1 mouse cellular context compared by ENCODE assay signal in the genomic region with DNA sequence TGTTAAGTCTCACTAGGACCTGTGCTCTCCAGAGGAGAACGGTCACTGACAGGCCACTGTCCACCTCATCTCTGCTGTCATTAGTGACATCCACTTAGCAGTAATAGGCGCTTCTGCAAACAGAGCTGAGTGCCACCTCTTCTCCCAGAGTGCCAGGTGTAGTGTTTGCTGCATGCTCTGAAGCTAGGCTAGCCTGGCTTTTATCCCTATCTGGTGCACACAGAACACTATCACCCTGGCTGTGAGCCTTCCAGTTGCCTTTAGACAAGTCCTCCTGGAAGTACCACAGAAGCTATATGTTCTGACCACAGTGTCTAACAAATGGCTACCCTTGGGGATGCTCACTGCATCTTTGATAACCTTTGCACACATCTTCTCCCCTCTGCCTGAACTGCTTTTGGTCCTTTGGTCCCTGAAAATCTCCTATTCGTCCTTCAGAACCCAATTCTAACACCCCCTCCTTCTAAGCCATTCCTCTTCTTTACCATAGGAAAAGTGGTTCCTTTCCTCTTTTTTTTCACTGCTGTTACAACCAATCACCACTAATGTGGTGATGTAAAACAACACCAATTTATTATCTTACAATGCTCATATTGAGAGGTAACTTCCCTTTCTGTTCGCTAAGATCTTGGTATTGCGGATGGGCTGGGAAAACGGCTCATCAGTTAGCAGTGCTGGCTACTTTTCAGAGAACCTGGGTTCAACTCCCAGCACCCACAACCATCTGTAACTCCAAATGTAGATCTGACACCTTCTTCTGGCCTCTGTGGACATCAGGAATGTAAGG.
TF ChIP-seq lines count a peak whose summit lies in the region.

No protein-coding gene starts in this region.

TF ChIP-seq in MEL, 35 proteins besides CTCF, POLR2A, EP300 and RAD21 (continued from another document):
- TF ChIP-seq CHD1 (IDR thresholded peaks at IDR 0.05; ENCODE audit: low read depth, low read length): no peak
- peak; percentile 44; the same call in 1 of the 2 replicates for TF ChIP-seq TBP (IDR thresholded peaks at IDR 0.05; ENCODE audit: low read depth, low read length)
- no peak for TF ChIP-seq MAX (IDR thresholded peaks at IDR 0.05; ENCODE audit: low read length)
- TF ChIP-seq TAL1 (IDR thresholded peaks at IDR 0.05; ENCODE audit: low read length): peak; percentile 39
- no peak for TF ChIP-seq MYB (IDR thresholded peaks at IDR 0.05; ENCODE audit: low read depth, low read length)
- TF ChIP-seq BHLHE40 (IDR thresholded peaks at IDR 0.05; ENCODE audit: borderline replicate concordance, low read depth, low read length): no peak
- peak; percentile 75 for TF ChIP-seq TCF12 (IDR thresholded peaks at IDR 0.05; ENCODE audit: low read depth, low read length)
- peak; percentile 48; the same call in 1 of the 2 replicates for TF ChIP-seq SIN3A (IDR thresholded peaks at IDR 0.05; ENCODE audit: low read length)
- TF ChIP-seq RCOR1 (IDR thresholded peaks at IDR 0.05; ENCODE audit: low read depth, low read length): peak; percentile 44
- no peak for TF ChIP-seq ZMIZ1 (IDR thresholded peaks at IDR 0.05; ENCODE audit: low read depth, low read length)
- TF ChIP-seq UBTF (IDR thresholded peaks at IDR 0.05; ENCODE audit: borderline replicate concordance, insufficient read depth, low read depth, low read length): no peak
- no peak for TF ChIP-seq JUND (IDR thresholded peaks at IDR 0.05; ENCODE audit: low read depth, low read length)
- TF ChIP-seq MAZ (IDR thresholded peaks at IDR 0.05; ENCODE audit: low read depth, low read length): no peak
- peak; percentile 67; the same call in 1 of the 2 replicates for TF ChIP-seq GATA1 (IDR thresholded peaks at IDR 0.05; ENCODE audit: low read depth, low read length)
- no peak for TF ChIP-seq MYC (IDR thresholded peaks at IDR 0.05; ENCODE audit: low read depth, low read length)
- TF ChIP-seq ZNF384 (IDR thresholded peaks at IDR 0.05; ENCODE audit: low read depth, low read length): peak; percentile 91
